Mouse (Mus musculus): Measurements from ENCODE around the gene Phtf2.

DNA sequence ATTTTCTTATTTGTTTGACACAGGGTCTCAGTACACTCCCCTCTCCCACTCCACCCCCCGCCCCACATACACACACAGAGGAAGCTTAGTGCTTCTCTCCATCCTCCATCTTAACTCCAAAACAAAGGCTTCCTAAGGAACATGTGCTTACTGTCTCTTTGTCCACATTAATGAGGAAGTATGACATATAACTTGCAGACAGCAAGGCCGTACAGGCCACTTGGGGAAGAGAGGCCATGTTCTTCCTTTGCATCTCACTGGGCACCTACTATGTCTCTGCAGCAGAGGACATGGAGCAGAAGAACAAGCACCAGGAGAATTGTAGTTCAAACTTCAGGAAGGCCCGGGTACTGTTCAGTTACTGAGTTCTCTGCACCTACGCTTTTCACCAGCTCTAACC, 21.4 kb downstream of the Phtf2 start:
- no peak for TF ChIP-seq CTCF (IDR thresholded peaks at IDR 0.05; ENCODE audit: low read depth)
- TF ChIP-seq EP300 (IDR thresholded peaks at IDR 0.05; ENCODE audit: low read depth): no peak

Measured in heart, postnatal 0 days (tissue).